Mouse (Mus musculus): Measurements from ENCODE around the gene Zranb3. TPM values are rescaled to one million over a fixed set of nuclear protein-coding genes. Genes with fewer than 3 reads are reported as not detected.

The Zranb3 gene
- polyA plus RNA-seq, 1 experiment from 2014 or later, result 11.4 TPM

GRCm38 (mm10) chr1:128080936-128081696 lies 21.7 kb downstream of the Zranb3 start:
- Histone ChIP-seq H3K27ac (no peak overlapping the region), H3K27me3 (no peaks in the 10 kb centered on the region), H3K4me3 (replicated peaks) (no peak overlapping the region), H3K9me3 (replicated peaks) (no peaks in the 10 kb centered on the region), H3K9ac (no peak overlapping the region), H3K36me3 (0 out of 2 replicates have a peak, but pooled peaks cover 3% of the 10 kb centered on the region), H3K4me2 (no peak overlapping the region), H3K4me1 (no peaks in the 10 kb centered on the region)
- 83% methylated on average over 5 of the region's 5 CpGs for WGBS
- ATAC-seq (replicated peaks; ENCODE audit: low FRiP score), result no peak

- Histone ChIP-seq H3K4me3 (replicated peaks) (no peak overlapping the region), H3K9ac (no peak overlapping the region), H3K4me1 (no peaks in the 10 kb centered on the region), H3K4me2 (no peak overlapping the region), H3K9me3 (replicated peaks) (no peaks in the 10 kb centered on the region), H3K27ac (no peak overlapping the region), H3K27me3 (no peaks in the 10 kb centered on the region), H3K36me3 (0 out of 2 replicates have a peak, but pooled peaks cover 3% of the 10 kb centered on the region)
- 90% methylated on average over 1 of the region's 1 CpGs for WGBS
- no peak for ATAC-seq (replicated peaks; ENCODE audit: low FRiP score)
Observed at GRCm38 (mm10) chr1:128078646-128079045, 24.2 kb downstream of the Zranb3 start.

- Histone ChIP-seq H3K9ac (no peak overlapping the region), H3K9me3 (replicated peaks) (no peaks in the 10 kb centered on the region), H3K4me3 (replicated peaks) (no peak overlapping the region), H3K4me1 (no peaks in the 10 kb centered on the region), H3K4me2 (no peak overlapping the region), H3K36me3 (0 out of 2 replicates have a peak, but pooled peaks cover 3% of the 10 kb centered on the region), H3K27me3 (no peaks in the 10 kb centered on the region), H3K27ac (no peak overlapping the region)
- WGBS, result 91% methylated on average over 2 of the region's 2 CpGs
- no peak for ATAC-seq (replicated peaks; ENCODE audit: low FRiP score)
Observed at GRCm38 (mm10) chr1:128077788-128078187, 25.1 kb downstream of the Zranb3 start.

- no peak overlapping the region for H3K9ac ChIP-seq
- H3K36me3 ChIP-seq, result 0 out of 2 replicates have a peak, but pooled peaks cover 3% of the 10 kb centered on the region
- no peak overlapping the region for H3K4me3 ChIP-seq (replicated peaks)
- H3K4me1 ChIP-seq, result no peaks in the 10 kb centered on the region
- H3K27ac ChIP-seq, result no peak overlapping the region
- no peaks in the 10 kb centered on the region for H3K9me3 ChIP-seq (replicated peaks)
- ATAC-seq (replicated peaks; ENCODE audit: low FRiP score), result no peak
- H3K27me3 ChIP-seq, result no peaks in the 10 kb centered on the region
- WGBS, result 81% methylated on average over 8 of the region's 8 CpGs
- H3K4me2 ChIP-seq, result no peak overlapping the region
Observed at GRCm38 (mm10) chr1:128076791-128077479, 25.9 kb downstream of the Zranb3 start.

GRCm38 (mm10) chr1:128073051-128073450 lies 29.8 kb downstream of the Zranb3 start:
- H3K4me2 ChIP-seq, result no peak overlapping the region
- WGBS, result 95% methylated on average over 6 of the region's 6 CpGs
- no peak overlapping the region for H3K27ac ChIP-seq
- H3K36me3 ChIP-seq, result no peaks in the 10 kb centered on the region
- no peak for ATAC-seq (replicated peaks; ENCODE audit: low FRiP score)
- no peaks in the 10 kb centered on the region for H3K27me3 ChIP-seq
- H3K4me1 ChIP-seq, result no peaks in the 10 kb centered on the region
- no peak overlapping the region for H3K4me3 ChIP-seq (replicated peaks)
- H3K9ac ChIP-seq, result no peak overlapping the region
- no peaks in the 10 kb centered on the region for H3K9me3 ChIP-seq (replicated peaks)

- 97% methylated on average over 3 of the region's 3 CpGs for WGBS
- Histone ChIP-seq H3K4me3 (replicated peaks) (no peak overlapping the region), H3K4me2 (no peak overlapping the region), H3K9me3 (replicated peaks) (no peaks in the 10 kb centered on the region), H3K27me3 (no peaks in the 10 kb centered on the region), H3K27ac (no peak overlapping the region), H3K36me3 (0 out of 2 replicates have a peak, but pooled peaks cover 8% of the 10 kb centered on the region), H3K4me1 (no peaks in the 10 kb centered on the region), H3K9ac (no peak overlapping the region)
- no peak for ATAC-seq (replicated peaks; ENCODE audit: low FRiP score)
Observed at GRCm38 (mm10) chr1:128070003-128070402, 32.8 kb downstream of the Zranb3 start.

GRCm38 (mm10) chr1:128068945-128069397 lies 33.9 kb downstream of the Zranb3 start:
- Histone ChIP-seq H3K27me3 (no peaks in the 10 kb centered on the region), H3K4me1 (no peaks in the 10 kb centered on the region), H3K4me2 (no peak overlapping the region), H3K36me3 (0 out of 2 replicates have a peak, but pooled peaks cover 8% of the 10 kb centered on the region), H3K27ac (peak overlapping the region; percentile 41; the same call in 1 of the 2 replicates), H3K4me3 (replicated peaks) (no peak overlapping the region), H3K9me3 (replicated peaks) (no peaks in the 10 kb centered on the region), H3K9ac (no peak overlapping the region)
- ATAC-seq (replicated peaks; ENCODE audit: low FRiP score), result peak; percentile 29; the same call in 1 of the 2 replicates
- 88% methylated on average over 2 of the region's 2 CpGs for WGBS

- 91% methylated on average over 6 of the region's 6 CpGs for WGBS
- Histone ChIP-seq H3K4me3 (replicated peaks) (no peak overlapping the region), H3K27me3 (no peaks in the 10 kb centered on the region), H3K4me1 (no peaks in the 10 kb centered on the region), H3K9me3 (replicated peaks) (no peaks in the 10 kb centered on the region), H3K4me2 (no peak overlapping the region), H3K36me3 (0 out of 2 replicates have a peak, but pooled peaks cover 8% of the 10 kb centered on the region), H3K27ac (no peak overlapping the region), H3K9ac (no peak overlapping the region)
- ATAC-seq (replicated peaks; ENCODE audit: low FRiP score), result no peak
Observed at GRCm38 (mm10) chr1:128064716-128065115, 38.1 kb downstream of the Zranb3 start.

- ATAC-seq (replicated peaks; ENCODE audit: low FRiP score), result no peak
- Histone ChIP-seq H3K4me2 (no peak overlapping the region), H3K4me1 (no peaks in the 10 kb centered on the region), H3K9ac (no peak overlapping the region), H3K9me3 (replicated peaks) (no peaks in the 10 kb centered on the region), H3K27me3 (no peaks in the 10 kb centered on the region), H3K36me3 (0 out of 2 replicates have a peak, but pooled peaks cover 7% of the 10 kb centered on the region), H3K27ac (no peak overlapping the region), H3K4me3 (replicated peaks) (no peak overlapping the region)
- 88% methylated on average over 1 of the region's 1 CpGs for WGBS
Observed at GRCm38 (mm10) chr1:128062167-128062566, 40.7 kb downstream of the Zranb3 start.

- Histone ChIP-seq H3K9me3 (replicated peaks) (no peaks in the 10 kb centered on the region), H3K4me2 (no peak overlapping the region), H3K27me3 (no peaks in the 10 kb centered on the region), H3K4me3 (replicated peaks) (no peak overlapping the region), H3K9ac (no peak overlapping the region), H3K4me1 (no peaks in the 10 kb centered on the region), H3K27ac (no peak overlapping the region), H3K36me3 (no peaks in the 10 kb centered on the region)
- ATAC-seq (replicated peaks; ENCODE audit: low FRiP score), result no peak
- 73% methylated on average over 1 of the region's 1 CpGs for WGBS
Observed at GRCm38 (mm10) chr1:128061401-128061800, 41.4 kb downstream of the Zranb3 start.

GRCm38 (mm10) chr1:128060655-128061344 lies 42.0 kb downstream of the Zranb3 start:
- no peak overlapping the region for H3K4me3 ChIP-seq (replicated peaks)
- H3K4me1 ChIP-seq, result no peaks in the 10 kb centered on the region
- H3K4me2 ChIP-seq, result no peak overlapping the region
- WGBS, result 73% methylated on average over 8 of the region's 8 CpGs
- H3K36me3 ChIP-seq, result no peaks in the 10 kb centered on the region
- H3K27ac ChIP-seq, result no peak overlapping the region
- no peak for ATAC-seq (replicated peaks; ENCODE audit: low FRiP score)
- H3K9me3 ChIP-seq (replicated peaks), result no peaks in the 10 kb centered on the region
- H3K9ac ChIP-seq, result no peak overlapping the region
- H3K27me3 ChIP-seq, result no peaks in the 10 kb centered on the region

- no peaks in the 10 kb centered on the region for H3K9me3 ChIP-seq (replicated peaks)
- WGBS, result 91% methylated on average over 5 of the region's 5 CpGs
- H3K4me2 ChIP-seq, result no peak overlapping the region
Observed at GRCm38 (mm10) chr1:128058625-128059024, 44.2 kb downstream of the Zranb3 start.

More at GRCm38 (mm10) chr1:128058625-128059024, 44.2 kb downstream of the Zranb3 start:
- Histone ChIP-seq H3K9ac (no peak overlapping the region), H3K4me1 (no peaks in the 10 kb centered on the region), H3K4me3 (replicated peaks) (no peak overlapping the region), H3K27me3 (no peaks in the 10 kb centered on the region), H3K27ac (no peak overlapping the region), H3K36me3 (no peaks in the 10 kb centered on the region)
- ATAC-seq (replicated peaks; ENCODE audit: low FRiP score), result no peak

All from kidney, embryonic 15.5 days (tissue).